Mouse (Mus musculus) testis, postnatal 10 days (tissue): Measurements from ENCODE around the gene Ptprm.

ENCODE experiments used
- DNase-seq: peaks from one replicate; pipeline ENCODE4 v3.0.0; 2021; ENCODE audit warnings: low spot score

Ptprm gene

GRCm38 (mm10) chr17:66665791-66666190 lies 688.5 kb downstream of the Ptprm start:
- no peak for DNase-seq

GRCm38 (mm10) chr17:66665201-66665756 lies 689.0 kb downstream of the Ptprm start:
- DNase-seq: no peak

GRCm38 (mm10) chr17:66664796-66665195 lies 689.5 kb downstream of the Ptprm start:
- DNase-seq: no peak

- DNase-seq: no peak
These were observed 695.0 kb downstream of the Ptprm start for GRCm38 (mm10) chr17:66659242-66659641.

GRCm38 (mm10) chr17:66637951-66638722 lies 716.1 kb downstream of the Ptprm start:
- DNase-seq: no peak

- no peak for DNase-seq
These were observed 734.1 kb downstream of the Ptprm start for GRCm38 (mm10) chr17:66619996-66620656.

GRCm38 (mm10) chr17:66619255-66619826 lies 734.9 kb downstream of the Ptprm start:
- no peak for DNase-seq
